Mouse (Mus musculus): ENCODE measurements around the gene Snx8. TPM values are rescaled to one million over a fixed set of nuclear protein-coding genes. Genes with fewer than 3 reads are reported as not detected.

Gene Snx8
- 37.7 and 40.2 TPM in 2 replicates for polyA plus RNA-seq (2015; fragmentation: Nextera tagmentation; extraction: Ambion mirVana)

DNA sequence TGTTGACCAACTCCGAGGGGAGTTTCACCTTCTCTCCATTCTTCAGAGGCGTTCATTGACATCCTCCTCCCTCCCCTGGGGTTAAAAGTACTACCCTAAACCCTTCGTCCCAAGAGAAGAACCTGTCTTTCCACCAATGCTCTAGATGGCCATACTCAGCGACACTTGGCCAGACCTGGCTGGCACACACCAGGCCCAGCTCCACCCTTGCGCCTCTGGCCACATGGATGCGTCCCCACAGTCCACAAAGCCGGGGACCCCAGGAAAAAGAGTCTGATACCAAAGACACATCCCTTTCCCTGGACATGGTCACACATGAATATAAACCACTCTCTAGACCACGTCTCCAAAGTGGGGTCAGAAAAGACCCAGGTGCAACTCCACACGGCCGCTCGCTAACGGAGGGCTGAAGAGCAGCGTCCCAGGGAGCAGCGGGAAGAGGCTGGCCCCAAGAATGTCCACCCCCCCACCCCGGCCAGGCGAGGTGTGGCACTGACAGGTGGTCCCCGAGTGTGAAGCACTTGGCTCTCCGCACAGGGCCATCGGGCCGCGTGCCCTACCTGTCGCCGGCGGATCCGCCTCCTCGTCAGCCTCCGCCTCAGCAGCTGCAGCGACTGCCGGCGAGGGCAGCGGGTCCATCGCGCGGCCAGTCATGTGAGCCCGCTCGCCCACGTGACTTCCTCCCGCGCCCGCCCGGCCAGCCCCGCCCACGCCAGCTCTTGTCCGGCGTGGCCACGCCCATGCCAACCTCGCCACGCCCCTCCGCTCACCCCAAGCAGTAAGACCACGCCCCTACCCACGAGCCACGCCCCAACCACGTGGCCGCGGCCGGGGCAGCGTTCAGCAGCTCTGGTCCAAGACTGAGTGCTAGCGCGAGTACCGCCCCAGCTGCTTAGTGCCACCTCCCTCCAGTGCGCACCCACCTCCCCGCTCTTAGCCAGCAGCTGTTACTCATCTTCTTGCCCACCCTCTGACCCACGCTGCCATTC, at the start of gene Snx8:
TSS of gene Snx8 (minus strand) at position 675 of the 989 bp plus-strand sequence.
- Histone ChIP-seq H3K27me3 (no peaks in the 10 kb centered on the region), H3K27ac (replicated peaks) (peak within 1 kb of the TSS; percentile 38), H3K4me1 (replicated peaks) (peaks cover 21% of the 10 kb centered on the region), H3K4me2 (peak within 1 kb of the TSS; percentile 74), H3K9ac (peak within 1 kb of the TSS; percentile 57), H3K4me3 (peak within 1 kb of the TSS; percentile 68), H3K36me3 (no peaks in the 10 kb centered on the region), H3K9me3 (no peaks in the 10 kb centered on the region)
- WGBS: under 1% methylated on average over 63 of the region's 63 CpGs
- peak; percentile 91 for ATAC-seq (ENCODE audit: low FRiP score, low read depth)

DNA sequence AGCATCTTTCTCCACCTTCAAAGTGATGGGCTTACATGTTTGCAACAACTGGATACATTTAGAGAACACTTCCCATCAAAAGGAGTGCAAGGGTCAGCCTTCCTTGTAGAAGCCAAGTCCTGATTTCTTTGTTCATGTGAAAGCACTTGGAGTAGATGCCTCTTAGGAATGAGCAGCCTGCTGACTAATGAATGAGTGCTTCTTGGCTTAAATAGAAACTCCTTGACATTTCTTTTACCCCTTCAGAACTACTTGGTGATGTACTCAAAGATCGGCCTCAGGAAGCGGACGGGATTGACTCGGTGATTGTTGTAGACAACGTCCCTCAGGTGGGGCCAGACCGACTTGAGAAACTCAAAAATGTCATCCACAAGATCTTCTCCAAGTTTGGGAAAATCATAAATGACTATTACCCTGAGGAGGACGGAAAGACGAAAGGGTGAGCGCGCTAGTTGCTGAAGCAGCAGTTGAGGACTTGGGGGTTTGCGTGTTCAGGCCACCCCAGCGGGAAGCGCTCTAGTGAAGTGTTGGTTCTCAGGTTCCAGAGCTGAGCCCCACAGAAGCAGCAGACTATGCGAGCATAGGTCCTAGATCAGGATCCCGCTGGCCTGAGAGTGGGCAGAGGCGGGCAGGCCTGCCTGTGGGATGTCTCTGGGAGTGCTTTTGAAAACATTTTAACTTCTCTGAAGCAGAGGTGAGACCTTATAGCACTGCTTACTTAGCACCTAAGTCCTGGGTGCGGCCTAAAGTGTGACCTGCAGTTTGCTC, 36.1 kb upstream of the Snx8 start:
- Histone ChIP-seq H3K36me3 (peaks cover 33% of the 10 kb centered on the region), H3K27me3 (no peaks in the 10 kb centered on the region), H3K4me1 (replicated peaks) (peaks cover 24% of the 10 kb centered on the region), H3K4me2 (no peak overlapping the region), H3K9ac (no peak overlapping the region), H3K9me3 (no peaks in the 10 kb centered on the region), H3K4me3 (no peak overlapping the region), H3K27ac (replicated peaks) (no peak overlapping the region)
- no peak for ATAC-seq (ENCODE audit: low FRiP score, low read depth)
- 95% methylated on average over 17 of the region's 17 CpGs for WGBS

DNA sequence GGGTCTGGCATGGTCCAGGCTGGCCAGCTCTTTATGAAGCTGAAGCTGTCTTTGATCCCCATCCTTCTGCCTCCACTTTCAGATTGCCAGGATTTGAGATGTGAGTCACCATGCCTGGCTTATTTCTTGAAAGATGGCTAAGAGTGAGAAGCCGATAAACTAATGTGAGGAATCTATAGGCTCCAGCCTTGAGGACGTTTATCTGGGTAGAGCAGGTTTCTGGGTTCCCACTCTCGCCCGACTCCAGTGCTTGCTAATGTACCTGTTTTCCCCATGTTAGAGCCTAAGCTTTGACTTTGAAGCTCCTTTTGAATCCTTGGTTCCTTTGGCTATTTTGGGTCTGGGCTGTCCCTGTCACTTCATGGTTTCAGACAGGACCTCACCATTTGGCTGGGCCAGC, 31.6 kb upstream of the Snx8 start:
- H3K36me3 ChIP-seq: no peaks in the 10 kb centered on the region
- ATAC-seq (ENCODE audit: low FRiP score, low read depth): no peak
- H3K4me1 ChIP-seq (replicated peaks): peaks cover 35% of the 10 kb centered on the region
- 73% methylated on average over 4 of the region's 4 CpGs for WGBS
- peak overlapping the region; percentile 92 for H3K4me2 ChIP-seq
- peak overlapping the region; percentile 99 for H3K9ac ChIP-seq
- no peaks in the 10 kb centered on the region for H3K9me3 ChIP-seq
- peak overlapping the region; percentile 100 for H3K4me3 ChIP-seq
- no peaks in the 10 kb centered on the region for H3K27me3 ChIP-seq
- H3K27ac ChIP-seq (replicated peaks): no peak overlapping the region

DNA sequence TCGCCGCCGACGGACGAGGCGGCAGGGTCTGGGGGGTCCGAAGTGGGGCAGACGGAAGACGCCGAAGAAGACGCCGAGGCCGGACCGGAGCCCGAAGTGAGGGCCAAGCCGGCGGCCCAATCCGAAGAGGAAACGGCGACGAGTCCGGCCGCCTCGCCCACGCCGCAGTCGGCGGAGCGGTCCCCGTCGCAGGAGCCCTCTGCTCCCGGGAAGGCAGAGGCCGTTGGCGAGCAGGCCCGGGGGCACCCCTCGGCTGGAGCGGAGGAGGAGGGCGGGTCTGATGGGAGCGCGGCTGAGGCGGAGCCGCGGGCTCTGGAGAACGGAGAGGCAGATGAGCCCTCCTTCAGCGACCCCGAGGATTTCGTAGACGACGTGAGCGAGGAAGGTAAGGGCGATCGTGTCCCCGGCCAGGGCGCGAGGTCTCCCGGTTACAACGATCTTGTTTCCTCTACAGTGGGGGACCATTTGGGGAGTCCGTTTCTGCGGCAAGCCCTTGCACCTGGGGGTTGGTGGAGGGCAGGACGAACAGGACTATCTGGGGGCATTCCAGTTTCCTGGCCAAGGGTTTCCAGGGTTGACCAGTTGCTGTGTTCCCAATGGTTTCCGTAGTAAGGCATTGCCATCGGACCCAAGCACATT, 30.5 kb upstream of the Snx8 start:
- peak overlapping the region; percentile 100 for H3K4me3 ChIP-seq
- H3K4me2 ChIP-seq: peak overlapping the region; percentile 92
- H3K9me3 ChIP-seq: no peaks in the 10 kb centered on the region
- H3K4me1 ChIP-seq (replicated peaks): peaks cover 35% of the 10 kb centered on the region
- H3K36me3 ChIP-seq: no peaks in the 10 kb centered on the region
- H3K27ac ChIP-seq (replicated peaks): peak overlapping the region; percentile 96
- peak; percentile 55; the same call in 1 of the 2 replicates for ATAC-seq (ENCODE audit: low FRiP score, low read depth)
- WGBS: under 1% methylated on average over 61 of the region's 62 CpGs
- H3K27me3 ChIP-seq: no peaks in the 10 kb centered on the region
- peak overlapping the region; percentile 99 for H3K9ac ChIP-seq

DNA sequence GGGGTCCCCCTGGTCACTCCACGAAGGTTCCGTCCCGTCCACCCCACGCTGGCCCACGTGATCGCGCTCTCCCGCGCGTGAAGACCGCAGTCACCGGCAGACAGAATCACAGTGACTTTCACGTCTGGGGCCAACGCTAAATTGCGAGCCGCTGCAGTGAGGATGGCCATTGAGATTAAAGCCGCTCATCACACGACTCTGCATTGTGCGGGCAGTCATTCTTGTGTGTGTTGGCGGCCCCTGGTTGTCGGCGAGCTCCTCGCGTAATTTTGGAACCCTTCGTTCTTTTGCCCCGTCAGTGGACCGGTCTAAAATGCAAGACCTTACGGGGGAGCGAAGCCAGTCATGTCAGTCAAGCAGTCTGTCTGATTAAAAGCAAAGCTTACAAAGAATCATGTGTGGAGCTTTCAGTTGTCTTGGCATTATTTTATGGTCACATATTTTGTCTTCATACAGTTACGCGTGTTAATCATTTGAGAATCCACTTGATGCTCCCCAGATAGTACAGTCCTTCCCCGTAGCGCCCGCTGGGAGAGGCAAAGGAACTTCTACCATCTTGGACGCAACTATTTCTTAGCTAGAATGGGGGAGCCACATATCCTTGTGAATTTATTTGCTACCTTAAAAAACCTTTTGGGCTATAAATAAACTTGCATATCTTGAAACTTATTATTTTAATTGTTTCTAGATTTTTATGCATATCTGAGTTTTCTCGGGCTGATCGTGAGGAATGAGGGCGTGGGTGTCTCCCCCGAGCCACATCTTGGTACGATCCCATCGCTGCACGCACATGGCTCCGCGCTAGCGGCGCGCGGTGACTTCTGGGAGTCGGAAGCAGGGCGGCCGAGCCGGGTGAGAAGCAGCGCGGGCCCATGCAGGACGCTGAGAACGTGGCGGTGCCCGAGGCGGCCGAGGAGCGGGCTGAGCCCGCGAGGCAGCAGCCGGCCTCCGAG, 29.7 kb upstream of the Snx8 start, which contains the start of gene Eif3b:
TSS of gene Eif3b (plus strand) at position 840 of the 953 bp plus-strand sequence.
- Histone ChIP-seq H3K4me3 (peak within 1 kb of the TSS; percentile 100), H3K27me3 (no peaks in the 10 kb centered on the region), H3K4me1 (replicated peaks) (peaks cover 35% of the 10 kb centered on the region), H3K4me2 (peak within 1 kb of the TSS; percentile 92), H3K36me3 (no peaks in the 10 kb centered on the region), H3K9ac (peak within 1 kb of the TSS; percentile 99), H3K27ac (replicated peaks) (peak within 1 kb of the TSS; percentile 96), H3K9me3 (no peaks in the 10 kb centered on the region)
- under 1% methylated on average over 65 of the region's 65 CpGs for WGBS
- peak; percentile 90 for ATAC-seq (ENCODE audit: low FRiP score, low read depth)

DNA sequence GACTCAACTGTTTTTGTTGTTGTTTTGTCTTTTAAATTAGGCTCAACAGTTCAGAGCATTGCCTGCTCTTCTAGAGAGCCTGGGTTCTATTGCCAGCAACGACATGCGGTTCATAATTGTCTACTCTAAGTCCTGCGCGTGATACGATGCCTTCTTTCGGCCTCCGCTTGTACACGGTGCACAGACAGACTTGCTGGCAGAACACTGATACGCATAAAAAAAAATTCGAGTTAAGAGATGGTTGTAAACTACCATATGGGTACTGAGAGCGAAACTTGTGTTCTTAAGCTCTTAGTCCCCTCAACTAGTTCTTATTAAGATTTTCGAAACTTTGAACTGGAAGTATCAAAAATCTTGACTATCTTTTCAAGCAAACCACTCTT, 29.0 kb upstream of the Snx8 start:
- Histone ChIP-seq H3K9me3 (no peaks in the 10 kb centered on the region), H3K36me3 (no peaks in the 10 kb centered on the region), H3K27me3 (no peaks in the 10 kb centered on the region), H3K4me3 (peak overlapping the region; percentile 100), H3K27ac (replicated peaks) (peak overlapping the region; percentile 96), H3K4me1 (replicated peaks) (peaks cover 35% of the 10 kb centered on the region), H3K9ac (peak overlapping the region; percentile 99), H3K4me2 (peak overlapping the region; percentile 92)
- peak; percentile 15; the same call in 1 of the 2 replicates for ATAC-seq (ENCODE audit: low FRiP score, low read depth)
- 1% methylated on average over 12 of the region's 12 CpGs for WGBS

DNA sequence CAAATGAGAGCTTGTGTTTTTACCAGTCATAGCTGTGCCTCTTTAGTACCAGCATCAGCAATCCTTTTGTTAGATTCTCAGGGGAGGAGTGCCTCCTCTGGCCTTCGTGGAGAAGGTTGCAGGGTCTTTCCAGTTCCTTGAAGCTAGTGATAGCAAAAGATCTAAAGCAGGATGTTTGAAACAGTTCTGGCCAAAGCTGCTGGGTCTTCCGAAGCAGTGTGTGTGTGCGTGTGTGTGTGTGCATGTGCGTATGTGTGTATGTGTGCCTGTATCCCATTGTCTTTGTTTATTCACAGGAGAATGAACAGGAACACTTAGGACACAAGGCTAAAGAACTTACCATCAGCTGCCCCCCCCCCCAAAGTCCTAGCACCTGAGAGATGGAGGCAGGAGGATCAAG, 25.6 kb upstream of the Snx8 start:
- no peaks in the 10 kb centered on the region for H3K36me3 ChIP-seq
- WGBS: 65% methylated on average over 4 of the region's 4 CpGs
- no peak for ATAC-seq (ENCODE audit: low FRiP score, low read depth)

DNA sequence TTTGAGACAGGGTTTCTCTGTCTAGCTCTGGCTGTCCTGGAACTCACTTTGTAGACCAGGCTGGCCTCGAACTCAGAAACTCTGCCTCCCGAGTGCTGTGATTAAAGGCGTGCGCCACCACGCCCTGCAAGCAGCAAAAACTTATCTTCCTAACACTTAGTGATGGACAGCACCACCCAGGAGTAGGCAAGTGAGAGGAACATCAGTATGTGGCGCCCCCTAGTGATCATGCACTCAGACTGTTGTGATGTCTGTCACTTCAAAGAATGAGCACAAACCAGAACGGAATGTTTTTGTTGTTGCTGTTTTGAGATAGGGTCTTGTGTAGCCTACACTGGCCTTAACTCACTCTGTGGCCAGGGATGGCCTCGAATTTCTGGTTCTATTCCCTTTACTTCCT, 22.3 kb upstream of the Snx8 start:
- Histone ChIP-seq H3K27ac (replicated peaks) (no peak overlapping the region), H3K27me3 (no peaks in the 10 kb centered on the region), H3K36me3 (no peaks in the 10 kb centered on the region), H3K4me2 (no peak overlapping the region), H3K9ac (no peak overlapping the region), H3K4me1 (replicated peaks) (no peaks in the 10 kb centered on the region), H3K9me3 (no peaks in the 10 kb centered on the region), H3K4me3 (no peak overlapping the region)
- WGBS: 44% methylated on average over 8 of the region's 8 CpGs
- no peak for ATAC-seq (ENCODE audit: low FRiP score, low read depth)

More for the DNA sequence above, 25.6 kb upstream of the Snx8 start:
- Histone ChIP-seq H3K4me3 (no peak overlapping the region), H3K9ac (no peak overlapping the region), H3K27ac (replicated peaks) (no peak overlapping the region), H3K4me1 (replicated peaks) (peaks cover 7% of the 10 kb centered on the region; the same call in 1 of the 2 replicates), H3K9me3 (no peaks in the 10 kb centered on the region), H3K27me3 (no peaks in the 10 kb centered on the region), H3K4me2 (no peak overlapping the region)

DNA sequence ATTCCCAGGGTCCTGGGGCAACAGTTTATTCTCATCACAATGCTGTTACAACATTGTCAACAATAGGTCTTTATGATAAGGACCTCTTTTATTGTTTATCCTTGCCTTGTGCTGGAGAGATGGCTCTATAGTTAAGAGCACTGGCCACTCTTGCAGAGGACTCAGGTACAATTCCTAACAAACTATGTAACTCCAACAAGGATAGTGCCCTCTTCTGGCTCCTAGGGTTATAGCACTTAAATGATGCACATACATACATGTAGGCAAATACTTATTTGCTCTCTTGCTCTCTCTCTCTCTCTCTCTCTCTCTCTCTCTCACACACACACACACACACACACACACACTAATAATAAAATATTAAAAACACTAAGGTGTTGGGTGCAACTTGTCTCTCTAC, 19.7 kb upstream of the Snx8 start:
- no peak overlapping the region for H3K9ac ChIP-seq
- H3K4me2 ChIP-seq: no peak overlapping the region
- H3K36me3 ChIP-seq: no peaks in the 10 kb centered on the region
- H3K27me3 ChIP-seq: no peaks in the 10 kb centered on the region
- no peaks in the 10 kb centered on the region for H3K4me1 ChIP-seq (replicated peaks)
- no peaks in the 10 kb centered on the region for H3K9me3 ChIP-seq
- no peak overlapping the region for H3K4me3 ChIP-seq
- ATAC-seq (ENCODE audit: low FRiP score, low read depth): no peak
- H3K27ac ChIP-seq (replicated peaks): no peak overlapping the region

DNA sequence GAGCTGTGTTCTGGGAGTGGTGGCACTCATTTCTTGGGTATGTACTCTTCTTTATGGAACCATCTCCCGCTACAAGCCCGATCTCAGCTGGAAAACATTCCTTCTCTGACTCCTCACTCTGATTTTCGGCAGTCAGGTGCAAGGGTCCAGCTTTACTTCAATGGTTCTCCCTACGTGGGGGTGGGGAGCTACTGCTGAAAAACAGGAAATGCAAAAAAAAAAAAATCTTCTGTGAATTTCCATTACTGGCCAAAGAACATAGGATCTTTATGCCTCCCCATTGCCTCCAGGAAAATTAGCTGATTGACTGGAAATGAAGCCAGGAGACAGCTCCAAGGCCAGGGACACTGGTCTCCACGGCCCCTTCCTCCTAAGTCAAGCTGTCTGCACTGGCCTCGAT, 17.6 kb upstream of the Snx8 start:
- Histone ChIP-seq H3K27me3 (no peaks in the 10 kb centered on the region), H3K36me3 (no peaks in the 10 kb centered on the region), H3K4me1 (replicated peaks) (no peaks in the 10 kb centered on the region), H3K9ac (no peak overlapping the region), H3K4me2 (no peak overlapping the region), H3K9me3 (no peaks in the 10 kb centered on the region), H3K27ac (replicated peaks) (no peak overlapping the region), H3K4me3 (no peak overlapping the region)
- WGBS: 83% methylated on average over 6 of the region's 6 CpGs
- ATAC-seq (ENCODE audit: low FRiP score, low read depth): no peak

DNA sequence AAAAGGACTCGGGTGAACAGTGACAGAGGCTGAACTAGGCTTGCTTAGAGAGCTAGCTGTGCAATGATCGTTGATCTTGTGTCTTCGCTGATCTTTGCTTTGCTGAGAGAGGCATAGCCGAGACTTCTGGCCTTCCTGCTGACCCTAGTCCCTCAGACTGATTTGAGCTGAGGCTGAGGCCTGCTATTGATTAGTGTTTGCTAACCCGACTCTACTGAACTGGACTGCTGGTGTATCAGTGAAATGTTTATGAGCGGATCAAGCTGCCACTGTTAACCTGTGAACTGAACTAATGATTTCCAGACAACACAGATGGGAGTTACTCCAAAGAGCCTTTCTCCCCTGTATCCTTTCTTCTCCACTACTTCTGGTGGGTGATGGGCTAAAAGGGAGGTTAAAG, 16.1 kb upstream of the Snx8 start:
- Histone ChIP-seq H3K4me3 (no peak overlapping the region), H3K36me3 (no peaks in the 10 kb centered on the region), H3K27ac (replicated peaks) (no peak overlapping the region), H3K27me3 (no peaks in the 10 kb centered on the region), H3K9me3 (no peaks in the 10 kb centered on the region), H3K9ac (no peak overlapping the region), H3K4me1 (replicated peaks) (no peaks in the 10 kb centered on the region), H3K4me2 (no peak overlapping the region)
- ATAC-seq (ENCODE audit: low FRiP score, low read depth): no peak
- WGBS: 84% methylated on average over 6 of the region's 6 CpGs

Measured in hindbrain, embryonic 15.5 days (tissue).